Mouse (Mus musculus) G1E (cell line): ENCODE results near the gene St7. TPM values are rescaled to one million over a fixed set of nuclear protein-coding genes. Genes with fewer than 3 reads are reported as not detected.
A peak's percentile ranks its signal among the peaks of the same experiment; 100 is the strongest.

Source experiments
- ATAC-seq: 2 replicates; pipeline ENCODE4 v1.8.0; 2016; ENCODE audit warnings: mild to moderate bottlenecking; ENCODE audit not compliant: insufficient number of reproducible peaks, poor library complexity, low FRiP score, severe bottlenecking; ENCODE audit errors: extremely low read depth
- DNase-seq: peaks from one replicate; pipeline ENCODE4 v3.0.0; 2012; ENCODE audit warnings: low spot score
- H3K27me3 ChIP-seq: 2 replicates; pipeline ENCODE4 v1.6.1; 2012; ENCODE audit warnings: mild to moderate bottlenecking, low read length, inconsistent platforms; ENCODE audit not compliant: insufficient read depth
- H3K36me3 ChIP-seq: replicated peaks from 2 replicates; pipeline ENCODE3; 2012; ENCODE audit warnings: mild to moderate bottlenecking, inconsistent platforms
- H3K4me1 ChIP-seq: 2 replicates; pipeline ENCODE4 v1.6.1; 2012; ENCODE audit warnings: low read depth, low read length, inconsistent platforms, mixed read lengths; ENCODE audit not compliant: insufficient read depth
- H3K4me3 ChIP-seq: 2 replicates; pipeline ENCODE4 v1.5.1; 2012; ENCODE audit warnings: low read depth, mild to moderate bottlenecking, inconsistent platforms, low read length, moderate library complexity, mixed read lengths
- H3K9me3 ChIP-seq: replicated peaks from 2 replicates; pipeline ENCODE4 v1.6.1; 2012; ENCODE audit warnings: inconsistent platforms
- CTCF ChIP-seq: IDR thresholded peaks from 2 replicates; pipeline ENCODE4 v1.5.1; 2012; ENCODE audit warnings: low read depth, low read length, inconsistent platforms, mixed read lengths
- GATA1 ChIP-seq: IDR thresholded peaks from 2 replicates; pipeline ENCODE4 v1.6.1; 2012; ENCODE audit warnings: borderline replicate concordance, low read length, inconsistent platforms, mixed read lengths
- GATA2 ChIP-seq: IDR thresholded peaks from 2 replicates; pipeline ENCODE4 v1.6.1; 2012; ENCODE audit warnings: low read depth, low read length, inconsistent platforms, borderline replicate concordance
- POLR2AphosphoS5 ChIP-seq: IDR thresholded peaks from 2 replicates; pipeline ENCODE4 v1.6.1; 2012; ENCODE audit warnings: low read depth, low read length, inconsistent platforms; ENCODE audit not compliant: insufficient replicate concordance
- TAL1 ChIP-seq: conservative IDR thresholded peaks from 2 replicates; pipeline ENCODE4 v1.6.1; 2012; ENCODE audit warnings: low read depth, low read length, inconsistent platforms, mixed read lengths
- polyA plus RNA-seq: library from polyadenylated mRNA; stranded (reverse); fragments of >175 nt; gene quantifications from 2 replicates; pipeline ENCODE4 v1.2.3, GENCODE M21; 2012
- total RNA-seq, 2 experiments: library from RNA; stranded (forward) in 1 of 2; stranded (reverse) in 1 of 2; fragments of 200-1000 nt in 1 of 2; fragments of >200 nt in 1 of 2; fragmentation: Nextera tagmentation in 1 of 2; gene quantifications; 2 replicates each; pipeline ENCODE4 v1.2.3; 2014 to 2017

The St7 gene
- total and polyA plus RNA-seq, 3 experiments = 4.7 to 155 (median 84.7) TPM

DNA sequence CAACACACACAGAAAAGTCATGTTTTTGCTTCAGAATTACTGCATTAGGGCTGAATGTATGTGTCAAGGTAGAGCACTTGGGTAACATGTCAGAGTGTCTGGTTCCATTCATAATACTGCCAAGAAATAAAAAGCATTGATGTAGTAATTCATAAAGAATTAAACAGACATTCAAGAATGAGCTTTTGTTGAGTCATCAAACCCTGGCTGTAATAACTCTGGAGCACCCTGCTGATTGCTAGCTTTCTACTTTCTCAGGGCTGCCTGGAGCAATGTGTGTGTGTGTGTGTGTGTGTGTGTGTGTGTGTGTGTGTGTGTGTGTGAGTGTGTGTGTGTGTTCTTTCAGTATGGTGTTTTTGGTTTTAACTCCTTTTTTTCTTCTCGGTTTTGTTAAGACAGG lies 78.7 kb downstream of the St7 start:
- no peaks in the 10 kb centered on the region for H3K27me3 ChIP-seq
- ATAC-seq (no peak), DNase-seq (no peak)
- no peaks in the 10 kb centered on the region for H3K9me3 ChIP-seq
- TF ChIP-seq POLR2AphosphoS5 (no peak), GATA1 (no peak), GATA2 (no peak)
- peaks cover 22% of the 10 kb centered on the region for H3K36me3 ChIP-seq
- no peak overlapping the region for H3K4me3 ChIP-seq
- peaks cover 72% of the 10 kb centered on the region for H3K4me1 ChIP-seq

DNA sequence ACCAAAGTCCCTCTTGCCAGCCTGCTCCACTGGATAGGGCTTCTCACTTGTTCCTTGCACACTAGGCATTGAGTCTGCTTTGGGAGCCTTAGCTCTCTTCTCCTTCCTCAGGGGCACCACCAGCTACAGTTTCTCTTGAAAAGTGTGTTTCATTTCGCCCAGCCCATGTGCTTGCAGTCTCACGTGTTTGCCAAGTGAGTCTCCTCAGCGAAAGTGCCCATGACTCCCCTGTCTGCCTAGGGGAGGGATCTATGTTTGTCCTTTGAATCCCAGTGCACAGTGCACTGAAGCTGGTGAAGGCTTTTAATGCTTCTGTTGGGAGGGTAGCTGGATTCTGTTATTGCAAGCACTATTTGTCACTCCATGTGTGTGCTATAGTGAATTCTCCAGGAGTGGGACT lies 79.8 kb downstream of the St7 start:
- peak overlapping the region; percentile 33; the same call in 1 of the 2 replicates for H3K4me3 ChIP-seq
- peak; percentile 66; the same call in 1 of the 2 replicates for ATAC-seq
- no peaks in the 10 kb centered on the region for H3K9me3 ChIP-seq
- H3K4me1 ChIP-seq = peaks cover 69% of the 10 kb centered on the region
- H3K27me3 ChIP-seq = no peaks in the 10 kb centered on the region
- H3K36me3 ChIP-seq = peaks cover 19% of the 10 kb centered on the region
- TF ChIP-seq CTCF (no peak), GATA2 (no peak), GATA1 (no peak), TAL1 (no peak), POLR2AphosphoS5 (no peak)
- DNase-seq = peak; percentile 30

DNA sequence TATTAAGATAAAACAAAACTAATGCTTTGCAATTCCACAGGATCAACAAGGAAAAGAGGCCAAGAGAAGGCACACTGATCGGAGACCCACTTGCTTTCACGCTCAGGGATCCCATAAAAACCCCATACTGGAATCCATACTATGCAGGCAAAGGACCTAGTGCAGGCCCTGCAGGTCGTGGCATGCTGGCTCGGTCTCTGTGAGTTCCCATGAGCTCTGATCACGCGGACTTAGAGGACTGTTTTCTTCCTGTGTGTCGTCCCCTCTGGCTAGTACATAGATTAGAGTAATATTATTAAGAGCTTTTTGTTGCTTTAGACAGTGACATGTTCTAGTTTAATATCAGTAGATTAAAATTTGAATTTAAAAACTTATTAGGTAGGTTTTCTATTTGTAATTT lies 83.3 kb downstream of the St7 start:
- TF ChIP-seq POLR2AphosphoS5 (no peak), GATA2 (no peak), GATA1 (no peak), TAL1 (no peak), CTCF (no peak)
- Histone ChIP-seq H3K36me3 (peaks cover 27% of the 10 kb centered on the region), H3K27me3 (no peaks in the 10 kb centered on the region), H3K4me3 (no peak overlapping the region; the same call in 1 of the 2 replicates), H3K4me1 (peaks cover 68% of the 10 kb centered on the region), H3K9me3 (no peaks in the 10 kb centered on the region)
- DNase-seq (no peak), ATAC-seq (no peak)

DNA sequence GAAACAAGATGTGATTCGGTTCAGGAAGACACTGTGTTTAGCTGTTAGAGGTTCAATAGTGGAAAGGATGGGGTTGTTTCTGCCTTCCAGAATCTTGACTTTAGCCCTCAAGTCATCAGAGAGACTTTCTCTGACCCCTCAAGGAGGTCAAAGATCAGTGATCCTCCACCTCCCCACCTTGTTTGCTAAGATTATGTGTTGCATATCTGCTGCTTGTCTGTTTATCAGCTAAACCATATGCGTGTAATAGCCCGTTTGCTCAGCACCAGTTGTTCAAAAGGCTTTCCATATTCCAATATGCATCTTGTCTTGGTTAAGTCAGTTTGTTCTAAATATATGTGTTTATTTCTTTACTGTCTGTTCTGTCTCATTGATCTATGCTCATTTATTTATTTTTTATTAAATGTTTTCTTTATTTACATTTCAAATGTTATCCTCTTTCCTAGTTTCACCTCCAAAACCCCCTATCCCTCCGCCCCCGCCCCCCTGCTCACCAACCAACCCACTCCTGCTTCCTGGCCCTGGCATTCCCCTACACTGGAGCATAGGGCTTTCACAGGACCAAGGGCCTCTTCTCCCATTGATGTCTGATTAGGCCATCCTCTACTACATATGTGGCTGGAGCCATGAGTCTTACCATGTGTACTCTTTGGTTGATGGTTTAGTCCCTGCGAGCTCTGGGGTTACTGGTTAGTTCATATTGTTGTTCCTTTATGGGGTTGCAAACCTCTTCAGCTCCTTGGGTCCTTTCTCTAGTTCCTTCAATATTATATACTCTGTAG lies 84.5 kb downstream of the St7 start:
- H3K4me1 ChIP-seq = peaks cover 61% of the 10 kb centered on the region

DNA sequence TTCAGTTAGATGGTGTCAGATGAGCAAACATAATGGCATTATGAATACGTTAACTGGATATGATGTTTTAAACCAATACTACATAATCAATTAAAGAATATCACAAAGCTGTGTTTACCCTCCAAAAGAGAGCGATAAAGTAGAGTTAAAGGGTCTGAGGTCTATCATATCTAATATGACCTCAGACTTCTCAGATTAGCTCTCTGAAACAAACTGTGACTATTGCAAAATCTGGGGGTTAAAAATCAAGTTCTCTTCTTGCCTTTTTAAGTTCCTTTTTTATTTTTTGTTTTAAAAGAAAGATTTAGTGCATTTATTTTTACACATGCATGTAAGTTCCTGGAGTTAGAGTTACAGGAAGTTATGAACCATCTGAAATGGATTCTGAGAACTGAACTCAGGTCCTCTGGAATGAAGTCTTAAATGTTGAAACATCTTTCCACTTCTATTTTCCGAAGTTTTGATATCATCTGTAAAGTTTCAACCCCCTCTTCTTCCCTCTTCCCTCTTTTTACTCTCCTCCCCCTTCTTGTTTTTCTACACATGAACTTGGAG lies 86.0 kb downstream of the St7 start:
- no peak for DNase-seq
- Histone ChIP-seq H3K4me3 (no peak overlapping the region), H3K36me3 (peaks cover 23% of the 10 kb centered on the region), H3K27me3 (no peaks in the 10 kb centered on the region), H3K9me3 (no peaks in the 10 kb centered on the region), H3K4me1 (peaks cover 58% of the 10 kb centered on the region)
- ATAC-seq = no peak
- TF ChIP-seq POLR2AphosphoS5 (no peak), GATA2 (no peak), GATA1 (no peak), TAL1 (no peak), CTCF (no peak)

More for the DNA sequence above, 84.5 kb downstream of the St7 start:
- Histone ChIP-seq H3K9me3 (no peaks in the 10 kb centered on the region), H3K4me3 (peak overlapping the region; percentile 27; the same call in 1 of the 2 replicates), H3K27me3 (no peaks in the 10 kb centered on the region), H3K36me3 (peaks cover 28% of the 10 kb centered on the region)
- TF ChIP-seq POLR2AphosphoS5 (no peak), TAL1 (peak; percentile 65), GATA1 (no peak), GATA2 (no peak), CTCF (no peak)
- ATAC-seq = peak; percentile 72
- DNase-seq = peak; percentile 31

DNA sequence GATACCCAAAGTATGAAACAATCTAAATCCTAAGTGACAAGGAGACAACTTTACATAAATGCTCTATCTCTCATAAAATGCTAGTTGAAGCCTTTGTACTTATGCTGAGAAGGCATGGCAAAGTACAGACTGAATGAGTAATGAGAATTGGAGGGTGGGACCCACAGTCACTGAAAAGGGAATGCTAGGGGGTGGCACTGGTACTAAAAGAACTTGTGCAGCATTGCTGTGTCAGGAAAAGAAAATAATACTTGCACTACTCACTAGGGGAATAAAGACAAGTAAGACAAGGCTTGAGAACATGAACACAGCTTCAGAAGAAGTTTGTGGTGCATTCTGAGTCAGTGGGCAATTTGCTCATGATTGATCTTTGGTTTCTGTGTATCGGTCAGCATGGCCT lies 90.8 kb downstream of the St7 start:
- Histone ChIP-seq H3K27me3 (no peaks in the 10 kb centered on the region), H3K4me1 (peaks cover 45% of the 10 kb centered on the region), H3K36me3 (peaks cover 27% of the 10 kb centered on the region), H3K4me3 (no peak overlapping the region), H3K9me3 (peaks cover 3% of the 10 kb centered on the region)
- ATAC-seq (no peak), DNase-seq (no peak)
- TF ChIP-seq TAL1 (no peak), POLR2AphosphoS5 (no peak), GATA2 (no peak), GATA1 (no peak), CTCF (no peak)
